Mouse (Mus musculus): ENCODE data around the gene Gfod2. TPM values are rescaled to one million over a fixed set of nuclear protein-coding genes. Genes with fewer than 3 reads are reported as not detected.

Gene Gfod2
- polyA plus RNA-seq, 1 experiment from 2014 or later, result 38.0 TPM

DNA sequence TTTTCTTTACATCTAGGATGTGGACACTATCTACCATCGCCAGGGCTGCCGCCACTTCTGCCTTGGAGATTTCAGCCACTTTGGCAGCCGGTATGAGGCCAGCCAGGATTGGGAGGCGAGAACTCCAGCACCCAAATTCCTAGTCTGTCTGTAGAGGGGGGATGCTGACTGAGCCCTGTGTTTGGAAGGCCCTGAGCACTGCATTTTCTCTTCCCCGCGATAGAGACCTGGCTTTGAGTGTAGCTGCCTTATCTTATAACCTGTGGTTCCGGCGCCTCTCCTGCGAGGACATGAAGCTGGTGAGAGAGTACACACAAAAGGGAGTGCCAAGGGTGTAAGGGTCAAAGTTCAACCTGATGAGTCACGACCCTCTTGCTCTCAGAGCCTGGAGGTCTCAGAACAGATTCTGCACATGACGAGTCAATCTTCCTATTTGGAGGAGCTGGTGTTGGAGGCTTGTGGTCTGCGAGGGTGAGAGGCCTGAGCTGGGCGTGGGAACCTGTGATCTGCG lies 70.2 kb downstream of the Gfod2 start:
- WGBS, result 73% methylated on average over 14 of the region's 14 CpGs
- ATAC-seq (replicated peaks; ENCODE audit: low FRiP score) (no peak), DNase-seq (ENCODE audit: low spot score) (peak; percentile 46)
- no peaks in the 10 kb centered on the region for H3K4me1 ChIP-seq (replicated peaks; ENCODE audit: control insufficient read depth, insufficient read depth, low read length)
- H3K4me2 ChIP-seq (ENCODE audit: low read depth, low read length, severe bottlenecking), result no peak overlapping the region
- H3K9ac ChIP-seq (ENCODE audit: low read length), result no peak overlapping the region
- no peak overlapping the region for H3K27ac ChIP-seq (ENCODE audit: low read depth, low read length)
- no peaks in the 10 kb centered on the region for H3K27me3 ChIP-seq (ENCODE audit: control insufficient read depth, insufficient read depth, low read length)
- H3K36me3 ChIP-seq (ENCODE audit: control insufficient read depth, insufficient read depth, low read length), result peaks cover 6% of the 10 kb centered on the region; the same call in 1 of the 2 replicates
- no peak overlapping the region for H3K4me3 ChIP-seq (ENCODE audit: low read depth, low read length)
- peaks cover 4% of the 10 kb centered on the region; the same call in 1 of the 2 replicates for H3K9me3 ChIP-seq (ENCODE audit: control insufficient read depth, low read length)

DNA sequence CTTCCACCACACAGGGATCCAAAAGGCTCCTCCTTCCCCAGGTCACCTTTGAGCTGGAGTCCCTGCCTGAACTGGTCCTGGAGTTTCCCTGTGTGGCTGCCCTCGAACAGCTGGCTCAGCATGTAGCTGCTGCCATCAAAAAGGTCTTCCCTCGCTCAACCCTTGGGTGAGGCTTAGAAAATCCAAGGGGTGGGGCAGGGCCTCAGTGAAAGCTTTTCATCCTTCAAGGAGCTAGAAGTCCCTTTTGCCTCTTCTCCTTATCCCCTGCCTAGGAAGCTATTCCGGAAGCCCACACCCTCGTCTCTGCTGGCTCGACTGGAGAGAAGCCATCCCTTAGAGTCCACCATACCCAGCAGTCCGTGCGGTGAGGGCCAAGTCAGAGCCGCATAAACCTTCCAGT lies 71.0 kb downstream of the Gfod2 start:
- Histone ChIP-seq H3K27ac (ENCODE audit: low read depth, low read length) (no peak overlapping the region), H3K27me3 (ENCODE audit: control insufficient read depth, insufficient read depth, low read length) (no peaks in the 10 kb centered on the region), H3K9me3 (ENCODE audit: control insufficient read depth, low read length) (no peaks in the 10 kb centered on the region; the same call in 1 of the 2 replicates), H3K9ac (ENCODE audit: low read length) (no peak overlapping the region), H3K36me3 (ENCODE audit: control insufficient read depth, insufficient read depth, low read length) (peaks cover 7% of the 10 kb centered on the region; the same call in 1 of the 2 replicates), H3K4me2 (ENCODE audit: low read depth, low read length, severe bottlenecking) (no peak overlapping the region), H3K4me3 (ENCODE audit: low read depth, low read length) (no peak overlapping the region), H3K4me1 (replicated peaks; ENCODE audit: control insufficient read depth, insufficient read depth, low read length) (no peaks in the 10 kb centered on the region)
- ATAC-seq (replicated peaks; ENCODE audit: low FRiP score), result no peak
- no peak for DNase-seq (ENCODE audit: low spot score)
- WGBS, result 67% methylated on average over 8 of the region's 8 CpGs

- Histone ChIP-seq H3K27me3 (ENCODE audit: control insufficient read depth, insufficient read depth, low read length) (no peaks in the 10 kb centered on the region), H3K27ac (ENCODE audit: low read depth, low read length) (no peak overlapping the region)
- ATAC-seq (replicated peaks; ENCODE audit: low FRiP score), result no peak
Measured at GRCm38 (mm10) chr8:105686551-105686950, 71.9 kb downstream of the Gfod2 start.

GRCm38 (mm10) chr8:105685796-105686308 lies 72.6 kb downstream of the Gfod2 start, which contains the start of gene Carmil2:
TSS of gene Carmil2 (plus strand) at chr8:105686274.
- H3K36me3 ChIP-seq (ENCODE audit: control insufficient read depth, insufficient read depth, low read length), result peaks cover 11% of the 10 kb centered on the region; the same call in 1 of the 2 replicates
- DNase-seq (ENCODE audit: low spot score) (no peak), ATAC-seq (replicated peaks; ENCODE audit: low FRiP score) (peak; percentile 36; the same call in 1 of the 2 replicates)
- no peak within 1 kb of the TSS for H3K9ac ChIP-seq (ENCODE audit: low read length)
- WGBS, result 19% methylated on average over 25 of the region's 26 CpGs
- H3K4me3 ChIP-seq (ENCODE audit: low read depth, low read length), result no peak within 1 kb of the TSS
- 0 out of 2 replicates have a peak within 1 kb of the TSS, but pooled peaks have one; percentile 5 for H3K4me2 ChIP-seq (ENCODE audit: low read depth, low read length, severe bottlenecking)
- H3K27ac ChIP-seq (ENCODE audit: low read depth, low read length), result 0 out of 2 replicates have a peak within 1 kb of the TSS, but pooled peaks have one; percentile 2
- no peaks in the 10 kb centered on the region for H3K27me3 ChIP-seq (ENCODE audit: control insufficient read depth, insufficient read depth, low read length)
- H3K9me3 ChIP-seq (ENCODE audit: control insufficient read depth, low read length), result no peaks in the 10 kb centered on the region
- no peaks in the 10 kb centered on the region for H3K4me1 ChIP-seq (replicated peaks; ENCODE audit: control insufficient read depth, insufficient read depth, low read length)

More at GRCm38 (mm10) chr8:105686551-105686950, 71.9 kb downstream of the Gfod2 start:
- DNase-seq (ENCODE audit: low spot score), result no peak
- Histone ChIP-seq H3K36me3 (ENCODE audit: control insufficient read depth, insufficient read depth, low read length) (peaks cover 11% of the 10 kb centered on the region; the same call in 1 of the 2 replicates), H3K4me3 (ENCODE audit: low read depth, low read length) (no peak overlapping the region), H3K4me1 (replicated peaks; ENCODE audit: control insufficient read depth, insufficient read depth, low read length) (no peaks in the 10 kb centered on the region), H3K4me2 (ENCODE audit: low read depth, low read length, severe bottlenecking) (no peak overlapping the region), H3K9me3 (ENCODE audit: control insufficient read depth, low read length) (no peaks in the 10 kb centered on the region), H3K9ac (ENCODE audit: low read length) (no peak overlapping the region)
- 67% methylated on average over 6 of the region's 6 CpGs for WGBS

- Histone ChIP-seq H3K4me3 (ENCODE audit: low read depth, low read length) (no peak overlapping the region), H3K9ac (ENCODE audit: low read length) (no peak overlapping the region), H3K27ac (ENCODE audit: low read depth, low read length) (no peak overlapping the region), H3K9me3 (ENCODE audit: control insufficient read depth, low read length) (no peaks in the 10 kb centered on the region), H3K36me3 (ENCODE audit: control insufficient read depth, insufficient read depth, low read length) (peaks cover 11% of the 10 kb centered on the region; the same call in 1 of the 2 replicates), H3K27me3 (ENCODE audit: control insufficient read depth, insufficient read depth, low read length) (no peaks in the 10 kb centered on the region), H3K4me1 (replicated peaks; ENCODE audit: control insufficient read depth, insufficient read depth, low read length) (no peaks in the 10 kb centered on the region), H3K4me2 (ENCODE audit: low read depth, low read length, severe bottlenecking) (no peak overlapping the region)
- no peak for ATAC-seq (replicated peaks; ENCODE audit: low FRiP score)
- DNase-seq (ENCODE audit: low spot score), result no peak
- WGBS, result 82% methylated on average over 7 of the region's 7 CpGs
Measured at GRCm38 (mm10) chr8:105685325-105685724, 73.1 kb downstream of the Gfod2 start.

DNA sequence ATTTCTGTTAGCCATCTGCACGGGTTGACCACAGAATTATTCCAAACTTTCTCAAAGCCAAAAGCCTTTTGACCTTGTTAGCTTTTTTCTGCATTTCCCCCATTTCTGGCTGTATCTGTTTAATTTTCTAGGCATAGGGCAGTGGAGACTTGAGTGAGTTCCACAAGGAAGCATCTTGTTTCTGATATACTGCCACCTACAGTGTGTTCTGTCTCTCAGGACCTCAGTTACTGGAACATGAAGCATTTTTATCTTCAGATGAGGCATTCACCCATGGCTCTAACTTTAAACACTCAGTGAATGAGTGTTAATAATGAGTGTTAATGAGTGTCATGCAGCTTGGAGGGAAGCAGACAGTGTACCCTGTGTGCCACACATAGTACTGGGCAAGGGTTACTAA lies 80.6 kb downstream of the Gfod2 start:
- Histone ChIP-seq H3K36me3 (ENCODE audit: control insufficient read depth, insufficient read depth, low read length) (peaks cover 12% of the 10 kb centered on the region), H3K27me3 (ENCODE audit: control insufficient read depth, insufficient read depth, low read length) (no peaks in the 10 kb centered on the region), H3K9ac (ENCODE audit: low read length) (no peak overlapping the region), H3K9me3 (ENCODE audit: control insufficient read depth, low read length) (no peaks in the 10 kb centered on the region), H3K4me2 (ENCODE audit: low read depth, low read length, severe bottlenecking) (no peak overlapping the region), H3K4me3 (ENCODE audit: low read depth, low read length) (no peak overlapping the region), H3K4me1 (replicated peaks; ENCODE audit: control insufficient read depth, insufficient read depth, low read length) (no peaks in the 10 kb centered on the region), H3K27ac (ENCODE audit: low read depth, low read length) (no peak overlapping the region)
- WGBS, result 89% methylated on average over 1 of the region's 1 CpGs
- no peak for ATAC-seq (replicated peaks; ENCODE audit: low FRiP score)
- no peak for DNase-seq (ENCODE audit: low spot score)

Other genes with a start within 250 kb of the Gfod2 start
- gene Hsd11b2, start 239.9 kb downstream of the Gfod2 start, polyA plus RNA-seq (2014; fragmentation: Nextera tagmentation; extraction: Ambion mirVana), result 13.5 and 13.6 TPM in 2 replicates
- gene Atp6v0d1, start 192.6 kb downstream of the Gfod2 start, polyA plus RNA-seq (2014; fragmentation: Nextera tagmentation; extraction: Ambion mirVana), result 99.2 and 108 TPM in 2 replicates
- gene Ripor1, start 153.4 kb downstream of the Gfod2 start, polyA plus RNA-seq (2014; fragmentation: Nextera tagmentation; extraction: Ambion mirVana), result 18.2 and 18.9 TPM in 2 replicates
- 134 and 145 TPM in 2 replicates for gene Ctcf, start 122.1 kb downstream of the Gfod2 start, polyA plus RNA-seq (2014; fragmentation: Nextera tagmentation; extraction: Ambion mirVana)
- 0.49 and 1.6 TPM in 2 replicates for gene Agrp, start 121.3 kb downstream of the Gfod2 start, polyA plus RNA-seq (2014; fragmentation: Nextera tagmentation; extraction: Ambion mirVana)
- gene Carmil2, start 72.4 kb downstream of the Gfod2 start, polyA plus RNA-seq (2014; fragmentation: Nextera tagmentation; extraction: Ambion mirVana), result 1.8 and 2.0 TPM in 2 replicates
- gene Acd, start 57.6 kb downstream of the Gfod2 start, polyA plus RNA-seq (2014; fragmentation: Nextera tagmentation; extraction: Ambion mirVana), result 76.9 and 83.6 TPM in 2 replicates
- gene Pard6a, start 57.5 kb downstream of the Gfod2 start, polyA plus RNA-seq (2014; fragmentation: Nextera tagmentation; extraction: Ambion mirVana), result 24.9 and 25.1 TPM in 2 replicates
- 0.36 TPM in 1 of 2 replicates, not detected in the other for gene 4933405L10Rik, start 51.0 kb downstream of the Gfod2 start, polyA plus RNA-seq (2014; fragmentation: Nextera tagmentation; extraction: Ambion mirVana)
- gene Enkd1, start 50.5 kb downstream of the Gfod2 start, polyA plus RNA-seq (2014; fragmentation: Nextera tagmentation; extraction: Ambion mirVana), result 43.0 and 44.4 TPM in 2 replicates
- 15.8 and 16.1 TPM in 2 replicates for gene Ranbp10, start 68.7 kb upstream of the Gfod2 start, polyA plus RNA-seq (2014; fragmentation: Nextera tagmentation; extraction: Ambion mirVana)
- 0.21 and 0.23 TPM in 2 replicates for gene Tsnaxip1, start 69.1 kb upstream of the Gfod2 start, polyA plus RNA-seq (2014; fragmentation: Nextera tagmentation; extraction: Ambion mirVana)
- 59.7 and 62.0 TPM in 2 replicates for gene Cenpt, start 94.6 kb upstream of the Gfod2 start, polyA plus RNA-seq (2014; fragmentation: Nextera tagmentation; extraction: Ambion mirVana)
- gene Thap11, start 96.5 kb upstream of the Gfod2 start, polyA plus RNA-seq (2014; fragmentation: Nextera tagmentation; extraction: Ambion mirVana), result 85.6 and 87.3 TPM in 2 replicates
- gene Nutf2, start 101.9 kb upstream of the Gfod2 start, polyA plus RNA-seq (2014; fragmentation: Nextera tagmentation; extraction: Ambion mirVana), result 355 and 371 TPM in 2 replicates
- 62.7 and 65.2 TPM in 2 replicates for gene Edc4, start 122.2 kb upstream of the Gfod2 start, polyA plus RNA-seq (2014; fragmentation: Nextera tagmentation; extraction: Ambion mirVana)
- 1.1 TPM in 1 of 2 replicates, not detected in the other for gene Nrn1l, start 134.9 kb upstream of the Gfod2 start, polyA plus RNA-seq (2014; fragmentation: Nextera tagmentation; extraction: Ambion mirVana)
- gene Pskh1, start 141.8 kb upstream of the Gfod2 start, polyA plus RNA-seq (2014; fragmentation: Nextera tagmentation; extraction: Ambion mirVana), result 22.1 and 23.1 TPM in 2 replicates
- gene Ctrl, start 175.2 kb upstream of the Gfod2 start, polyA plus RNA-seq (2014; fragmentation: Nextera tagmentation; extraction: Ambion mirVana), result 1.1 and 2.5 TPM in 2 replicates
- 20.9 and 21.5 TPM in 2 replicates for gene Psmb10, start 179.8 kb upstream of the Gfod2 start, polyA plus RNA-seq (2014; fragmentation: Nextera tagmentation; extraction: Ambion mirVana)
- gene Lcat, start 184.7 kb upstream of the Gfod2 start, polyA plus RNA-seq (2014; fragmentation: Nextera tagmentation; extraction: Ambion mirVana), result 0.55 and 0.60 TPM in 2 replicates
- gene Slc12a4, start 207.4 kb upstream of the Gfod2 start, polyA plus RNA-seq (2014; fragmentation: Nextera tagmentation; extraction: Ambion mirVana), result 10.6 and 11.4 TPM in 2 replicates
- not detected in 2 replicates for gene Dpep3, start 220.8 kb upstream of the Gfod2 start, polyA plus RNA-seq (2014; fragmentation: Nextera tagmentation; extraction: Ambion mirVana)
- gene Dus2, start 232.7 kb upstream of the Gfod2 start, polyA plus RNA-seq (2014; fragmentation: Nextera tagmentation; extraction: Ambion mirVana), result 16.5 and 20.7 TPM in 2 replicates
- gene Dpep2nb, start 247.3 kb upstream of the Gfod2 start, polyA plus RNA-seq (2014; fragmentation: Nextera tagmentation; extraction: Ambion mirVana), result not detected in 2 replicates